Mouse (Mus musculus) fat pad, adult 2 months (tissue): ENCODE measurements at regions not wholly inside any gene's neighbourhood (a gene's known extent, or its start where the extent isn't known, plus 50 kb on each side); places are given as distances from the start of the nearest gene placed in this dataset.

Experiments
- DNase-seq: peaks from one replicate; pipeline ENCODE4 v3.0.0-alpha.2; 2011; ENCODE audit warnings: low read depth, low spot score; ENCODE audit errors: extremely low read depth

- no peak for DNase-seq
Measured at GRCm38 (mm10) chr1:193663587-193663986, 293.5 kb upstream of the Camk1g start.

DNA sequence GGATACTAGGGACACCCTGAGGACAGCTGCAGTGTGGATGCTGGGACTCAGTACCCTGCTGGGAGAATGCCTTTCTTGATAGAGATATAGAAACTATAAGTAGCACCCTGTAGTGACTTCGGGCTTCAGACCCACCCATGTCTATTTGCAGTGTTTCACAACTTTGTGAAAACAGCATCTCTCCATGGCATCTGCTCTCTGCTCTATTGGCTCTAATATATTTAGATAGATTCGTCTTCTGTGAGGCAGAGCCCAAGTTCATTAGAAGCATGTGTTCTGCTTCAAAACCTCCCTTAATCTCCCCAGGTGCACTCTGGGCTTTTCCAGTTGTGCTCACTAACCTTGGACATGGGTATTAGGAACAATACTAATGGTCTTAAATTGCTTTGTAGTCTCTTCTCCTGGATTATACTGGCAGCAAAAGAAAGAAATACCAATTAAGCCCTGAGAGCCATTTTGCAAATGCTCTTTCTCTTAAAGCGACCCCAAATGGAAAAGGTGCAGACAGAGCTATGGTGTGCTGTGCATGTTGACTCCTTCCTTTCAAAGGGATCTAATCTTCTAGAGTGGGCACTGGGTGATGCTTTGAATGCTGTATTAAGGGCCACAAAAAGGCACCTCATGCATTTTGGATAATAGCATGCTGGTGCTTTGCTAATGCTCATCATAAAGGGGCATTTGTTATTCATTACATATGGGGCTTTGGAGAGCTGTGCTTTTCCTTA is 292.2 kb upstream of the Camk1g start:
- DNase-seq = no peak

DNA sequence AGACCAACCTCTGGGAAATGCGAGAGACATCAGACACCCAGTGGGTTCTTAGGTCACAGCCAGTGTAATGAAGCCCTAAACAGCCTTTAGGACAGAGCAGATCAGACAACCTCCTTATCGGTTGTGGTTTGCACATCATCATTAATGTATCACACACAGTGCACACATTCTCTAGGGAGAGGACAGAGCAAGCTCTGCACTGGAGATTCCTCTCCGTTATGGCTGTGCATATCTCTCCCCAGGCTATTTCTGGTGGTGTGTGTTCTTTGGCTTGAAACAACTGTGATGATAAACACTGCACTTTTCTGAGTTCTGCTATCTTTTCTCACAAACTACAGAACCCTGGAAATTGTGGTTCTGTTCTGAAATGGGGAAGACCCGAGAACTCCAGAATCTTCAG is 291.3 kb upstream of the Camk1g start:
- DNase-seq = no peak

- no peak for DNase-seq
Measured at GRCm38 (mm10) chr1:193655076-193655677, 285.1 kb upstream of the Camk1g start.

DNA sequence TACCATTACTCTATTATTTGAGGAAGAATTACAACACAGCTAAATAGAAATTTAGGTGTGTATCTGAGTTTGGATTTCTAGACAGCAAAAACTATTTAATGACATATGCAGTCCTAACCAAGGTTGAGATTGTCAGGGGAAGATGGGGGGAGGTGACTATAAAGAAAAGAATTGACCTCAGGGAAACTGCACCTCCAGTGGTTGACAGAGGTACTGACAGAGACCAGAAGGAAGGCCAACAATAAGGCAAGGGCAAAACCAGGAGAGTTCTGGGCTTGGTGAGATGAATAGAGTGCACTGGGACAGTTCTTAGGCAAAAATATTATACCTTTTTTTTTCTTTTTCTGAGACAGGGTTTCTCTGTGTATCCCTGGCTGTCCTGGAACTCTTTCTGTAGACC is 280.2 kb upstream of the Camk1g start:
- no peak for DNase-seq

DNA sequence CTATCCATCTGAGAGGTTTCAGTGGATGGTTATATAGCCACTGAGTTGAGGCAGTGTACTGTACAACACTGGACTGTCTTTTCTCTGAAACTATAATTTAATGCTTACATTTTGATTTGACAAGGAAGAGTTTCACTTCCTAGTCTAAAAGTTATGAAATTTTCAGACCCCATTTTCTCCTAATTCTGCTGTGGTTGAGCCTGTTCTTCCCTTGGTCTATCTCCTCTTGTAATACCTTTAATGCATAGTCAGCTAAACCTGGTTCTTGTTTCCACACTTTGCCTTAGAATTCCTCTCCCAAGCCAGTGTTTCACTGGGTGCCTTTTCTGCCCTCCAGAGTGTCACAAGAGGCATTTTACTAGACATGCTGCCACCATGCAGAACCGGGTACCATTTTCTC is 279.3 kb upstream of the Camk1g start:
- DNase-seq = no peak

GRCm38 (mm10) chr1:193647371-193648270 is 277.5 kb upstream of the Camk1g start:
- no peak for DNase-seq

GRCm38 (mm10) chr1:193644506-193644905 is 274.4 kb upstream of the Camk1g start:
- DNase-seq = no peak

- DNase-seq = no peak
Measured at GRCm38 (mm10) chr1:193636451-193636850, 266.4 kb upstream of the Camk1g start.

DNA sequence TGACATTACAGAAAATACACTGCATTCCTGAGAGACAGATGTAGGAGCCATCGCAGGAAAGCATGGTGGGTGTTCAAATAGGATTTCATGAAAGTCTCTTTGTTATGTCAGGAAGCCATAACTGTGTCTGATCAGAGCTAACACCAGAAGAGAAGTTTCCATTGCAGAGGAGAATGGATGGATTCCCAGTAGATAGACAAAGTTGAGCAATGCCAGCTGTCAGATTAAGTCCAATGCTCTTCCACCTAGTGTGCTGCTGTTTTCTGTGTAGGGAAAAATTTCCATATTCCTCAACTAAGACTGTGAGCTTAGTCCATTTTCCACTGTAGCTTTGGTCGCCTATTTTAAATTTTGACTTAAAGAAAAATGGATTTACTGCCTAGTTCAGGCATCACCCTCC is 262.0 kb upstream of the Camk1g start:
- DNase-seq = no peak

DNA sequence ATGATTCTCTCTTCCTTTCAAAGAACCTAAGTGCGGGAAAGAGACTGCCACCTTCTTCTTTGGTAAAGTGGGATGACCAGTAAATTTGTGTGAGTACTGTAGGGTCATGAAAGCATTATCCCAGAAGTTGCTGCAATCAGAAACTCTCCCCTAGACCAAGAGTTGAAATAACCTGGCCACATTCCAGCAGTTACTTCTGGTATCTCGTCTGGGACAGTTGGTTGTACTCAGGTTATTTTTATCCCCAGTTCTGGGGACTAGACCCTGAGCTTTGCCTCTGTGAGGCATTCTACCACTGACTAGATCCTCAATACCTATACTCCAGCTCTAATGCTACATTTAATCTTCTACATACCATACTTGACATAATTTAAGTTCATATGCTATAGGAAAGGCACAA is 259.8 kb upstream of the Camk1g start:
- no peak for DNase-seq

DNA sequence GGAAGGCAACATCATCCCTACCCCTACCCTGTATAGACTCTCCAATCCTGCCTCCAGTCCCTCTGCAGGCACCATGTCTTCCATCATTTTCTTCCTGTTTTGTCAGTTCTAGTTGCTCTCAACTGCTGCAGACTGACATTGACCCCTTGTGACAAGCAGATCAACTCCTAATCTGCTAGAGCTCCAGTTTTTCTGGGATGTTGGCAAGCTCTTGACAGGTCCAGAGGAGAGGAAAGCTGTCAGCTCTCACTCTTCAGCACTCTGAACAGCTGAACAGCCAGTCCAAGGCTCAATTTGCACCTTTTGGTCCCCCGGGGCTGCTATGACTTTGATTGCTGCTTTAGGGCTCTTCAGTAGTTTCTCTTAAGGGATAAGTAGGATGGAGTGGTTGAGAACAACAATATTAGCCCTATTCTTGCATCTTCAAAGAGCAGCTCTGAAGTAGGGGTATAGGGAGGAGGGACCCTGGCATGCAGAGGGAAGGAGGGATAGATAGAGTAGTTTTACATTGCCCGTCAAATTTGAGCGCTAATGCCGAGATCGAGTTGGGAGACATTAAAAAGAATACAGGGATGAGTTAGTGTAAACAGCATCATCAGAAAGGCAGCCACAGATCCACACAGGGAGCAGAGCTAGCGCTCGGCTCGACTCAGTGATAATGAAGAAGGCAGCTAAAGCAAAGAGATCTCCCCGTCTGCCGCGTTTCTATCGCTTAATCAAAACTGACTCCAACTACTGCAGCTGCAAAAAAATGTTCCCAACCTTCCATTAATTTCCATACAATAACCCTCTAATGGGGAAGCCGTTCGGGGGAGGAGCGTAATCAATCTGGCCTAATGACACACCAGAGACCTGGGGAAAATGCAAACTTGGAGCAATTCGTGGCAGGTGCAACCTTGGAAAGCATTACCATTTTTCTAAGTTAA is 257.1 kb upstream of the Camk1g start:
- no peak for DNase-seq

DNA sequence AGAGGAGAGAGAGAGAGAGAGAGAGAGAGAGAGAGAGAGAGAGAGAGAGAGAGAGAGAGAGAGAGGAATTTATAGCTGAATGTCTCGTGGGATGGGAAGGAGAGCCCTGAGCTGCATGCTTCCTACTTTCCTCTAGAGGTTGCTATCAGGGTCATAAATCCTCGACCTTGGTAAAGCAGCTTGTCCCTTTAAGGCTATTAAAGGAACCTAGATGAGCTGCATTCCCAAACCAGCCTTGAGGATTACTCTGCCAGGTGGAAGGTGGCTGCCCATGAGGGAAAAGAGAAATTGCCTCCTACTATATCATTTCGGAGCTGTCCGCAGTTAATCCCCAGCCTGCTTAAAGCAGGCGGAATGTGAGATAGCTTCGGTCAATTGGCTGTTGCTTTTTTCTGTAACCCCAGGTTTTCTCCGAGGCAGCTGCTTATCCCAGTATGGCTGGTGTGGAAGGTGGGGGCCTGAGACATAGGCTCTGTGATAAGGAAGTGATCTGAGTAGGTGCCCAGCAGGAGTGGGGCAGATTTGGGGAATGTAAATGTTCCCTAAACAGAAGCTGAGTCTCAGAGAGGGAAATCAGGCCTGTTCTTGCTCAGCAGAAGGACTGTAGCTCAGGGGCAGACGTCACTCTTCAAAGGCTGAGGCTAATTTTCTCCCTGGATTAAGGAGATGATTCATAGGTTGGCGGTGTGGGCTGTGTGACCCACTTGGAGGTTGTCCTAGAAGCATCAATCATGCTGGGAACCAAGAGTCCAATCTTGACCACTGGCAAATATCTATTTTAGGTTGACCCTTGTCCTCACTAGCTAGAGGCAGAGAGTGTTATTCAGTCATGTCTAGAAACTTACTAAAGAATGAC is 255.2 kb upstream of the Camk1g start:
- DNase-seq = peak; percentile 51

DNA sequence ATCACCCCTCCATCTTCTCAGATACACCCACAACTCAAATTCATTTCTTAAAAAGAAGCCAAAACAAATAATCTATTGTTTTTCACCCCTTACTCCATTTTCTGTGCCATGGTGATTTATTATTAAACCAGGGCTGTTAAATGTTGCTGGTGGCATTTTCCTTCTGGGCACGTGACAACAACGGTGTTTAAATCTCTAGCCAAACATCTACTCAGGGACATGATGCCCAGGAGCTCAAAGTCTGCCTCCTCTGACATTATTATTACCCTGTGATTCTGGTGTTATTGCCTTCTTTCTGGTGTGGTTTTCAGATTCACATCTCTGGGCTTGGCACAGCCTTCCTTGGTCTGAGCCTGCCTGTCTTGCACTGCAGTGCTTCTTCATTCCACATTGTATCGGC is 253.5 kb upstream of the Camk1g start:
- no peak for DNase-seq

GRCm38 (mm10) chr1:193618250-193618649 is 248.2 kb upstream of the Camk1g start:
- no peak for DNase-seq

- no peak for DNase-seq
Measured at GRCm38 (mm10) chr1:193610471-193610870, 240.4 kb upstream of the Camk1g start.

GRCm38 (mm10) chr1:193599895-193600294 is 229.8 kb upstream of the Camk1g start:
- DNase-seq = no peak

GRCm38 (mm10) chr1:193599163-193599562 is 229.1 kb upstream of the Camk1g start:
- DNase-seq = no peak

- DNase-seq = no peak
Measured at GRCm38 (mm10) chr1:193590301-193590829, 220.3 kb upstream of the Camk1g start.
